Mouse (Mus musculus) brain, embryonic 14.5 days (tissue): ENCODE results near the gene 5830473C10Rik.

Experiments used
- CTCF ChIP-seq: fragments of 200-500 bp; IDR thresholded peaks from 2 replicates; pipeline ENCODE4 v1.5.1; 2012; ENCODE audit warnings: inconsistent platforms, mild to moderate bottlenecking, moderate library complexity, borderline replicate concordance; ENCODE audit not compliant: insufficient read depth, insufficient read length; ENCODE audit errors: extremely low read depth
- POLR2A ChIP-seq: fragments of 200-500 bp; IDR thresholded peaks from 2 replicates; pipeline ENCODE4 v1.6.1; 2012; ENCODE audit warnings: mild to moderate bottlenecking, inconsistent platforms, borderline replicate concordance; ENCODE audit not compliant: poor library complexity, insufficient read depth, insufficient read length, severe bottlenecking; ENCODE audit errors: extremely low read depth

GRCm38 (mm10) chr5:90621316-90621715, 60.4 kb downstream of the 5830473C10Rik start:
- TF ChIP-seq POLR2A (no peak), CTCF (no peak)
